Mouse (Mus musculus): Measurements from ENCODE around the gene Noc2l.

DNA sequence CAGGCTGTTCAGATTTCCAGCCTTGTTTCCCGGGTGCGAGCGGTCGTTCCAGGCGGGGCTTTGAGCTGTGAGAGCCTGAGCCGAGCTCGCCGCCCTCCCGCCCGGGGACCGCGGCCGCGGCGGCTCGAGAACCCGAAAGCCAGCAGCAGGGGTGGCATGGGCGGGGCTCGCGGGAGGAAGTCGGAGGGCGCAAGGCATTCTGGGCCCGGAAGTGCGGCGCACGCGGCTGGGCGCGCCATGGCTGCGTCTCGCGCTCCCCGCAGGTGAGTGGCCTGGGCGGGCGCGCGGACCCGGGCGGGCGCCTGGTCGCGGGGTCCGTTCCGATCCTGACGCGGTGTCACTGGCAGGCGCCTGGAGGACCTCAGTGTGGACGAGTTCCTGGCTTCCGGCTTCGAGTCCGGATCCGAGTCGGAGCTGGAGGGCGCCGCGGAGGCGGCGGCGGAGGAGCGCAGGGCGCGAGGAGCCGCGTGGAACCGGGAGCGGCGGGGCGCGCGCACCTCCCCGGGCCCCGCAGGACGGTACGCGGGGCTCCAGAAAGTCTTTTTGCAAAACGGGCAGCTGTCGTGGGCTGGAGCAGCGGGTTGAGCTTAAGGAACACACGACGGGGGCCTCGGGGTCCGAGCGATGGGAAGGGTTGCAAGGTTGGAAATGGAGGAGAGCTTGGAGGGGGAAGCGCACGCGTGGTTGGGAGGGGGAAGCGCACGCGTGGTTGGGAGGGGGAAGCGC, at the start of gene Noc2l:
- TF ChIP-seq POLR2A (IDR thresholded peaks at IDR 0.05; ENCODE audit: borderline replicate concordance, low read depth, low read length) = no peak
- TF ChIP-seq CTCF (IDR thresholded peaks at IDR 0.05; ENCODE audit: low read depth, low read length) = no peak

Measured in bone marrow macrophage, adult 2 months (primary cell).